Mouse (Mus musculus): ENCODE data around the gene Wtap.
"Not testable (repeated sequence)": the region's sequence is repeated elsewhere in the genome, so short reads cannot be mapped to it uniquely, and the experiment has no call there.

Gene Wtap

DNA sequence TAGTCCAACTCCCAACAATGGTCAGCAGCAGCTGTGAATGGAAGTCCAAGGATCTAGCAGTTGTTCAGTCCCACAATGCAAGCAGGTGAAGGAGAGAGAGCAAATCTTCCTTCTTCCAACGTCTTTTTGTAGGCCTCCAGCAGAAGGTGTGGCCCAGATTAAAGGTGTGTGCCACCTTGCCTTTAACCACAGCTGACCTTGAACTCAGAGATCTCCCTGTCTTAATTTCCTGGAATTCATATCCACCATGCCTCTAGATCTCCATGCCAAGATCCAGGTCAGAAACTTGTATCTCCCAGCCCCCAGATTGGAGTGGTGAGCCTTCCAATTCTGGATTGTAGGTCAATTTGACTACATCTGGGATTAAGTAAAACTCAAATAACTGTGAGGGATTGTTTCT, at the start of gene Wtap:
Wtap (minus strand) TSS at position 101 of the 400 bp plus-strand sequence.
- no peak for DNase-seq

DNA sequence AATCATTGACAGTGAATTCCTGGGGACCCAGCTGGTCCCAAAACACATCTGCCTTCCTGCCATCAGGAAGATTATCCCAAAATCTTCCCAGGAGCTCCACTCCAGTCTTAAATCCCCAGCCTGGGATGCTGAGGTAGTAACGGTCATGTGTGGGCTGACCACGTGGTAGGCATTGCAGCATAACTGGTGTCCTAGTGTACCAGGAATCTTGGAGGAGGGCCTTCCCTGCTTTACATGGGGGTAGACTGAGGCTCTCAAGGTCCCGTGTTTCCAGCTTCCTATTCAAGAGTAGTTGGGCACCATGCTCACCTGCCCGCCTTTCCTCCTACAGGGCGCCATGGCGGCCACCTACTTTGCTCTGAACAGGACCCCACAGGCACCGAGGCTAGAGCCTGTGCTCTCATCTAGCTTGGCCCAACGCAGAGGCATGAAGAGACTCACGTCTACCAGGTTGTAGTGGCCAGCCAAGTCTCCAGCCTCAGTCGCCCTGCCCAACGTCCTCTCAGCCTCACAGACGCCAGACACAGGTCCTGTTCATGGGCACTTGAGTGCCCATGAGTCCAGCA, 42.7 kb upstream of the Wtap start:
- DNase-seq, result not testable (repeated sequence)

DNA sequence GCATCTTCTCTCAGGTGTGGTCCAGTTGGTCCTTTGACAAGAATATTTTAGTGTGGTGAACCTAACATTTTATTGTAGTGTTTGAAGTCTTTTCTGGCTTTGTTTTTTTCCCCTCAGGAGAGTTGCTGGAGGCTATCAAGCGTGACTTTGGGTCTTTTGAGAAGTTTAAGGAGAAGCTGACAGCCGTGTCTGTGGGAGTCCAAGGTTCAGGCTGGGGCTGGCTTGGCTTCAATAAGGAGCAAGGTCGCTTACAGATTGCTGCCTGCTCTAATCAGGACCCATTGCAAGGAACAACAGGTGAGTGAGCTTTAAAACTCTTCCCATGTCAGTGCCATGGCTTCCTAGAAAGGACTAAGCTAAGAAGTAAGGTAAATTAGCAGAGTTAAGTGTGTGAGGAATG, 19.3 kb upstream of the Wtap start:
- DNase-seq, result no peak

DNA sequence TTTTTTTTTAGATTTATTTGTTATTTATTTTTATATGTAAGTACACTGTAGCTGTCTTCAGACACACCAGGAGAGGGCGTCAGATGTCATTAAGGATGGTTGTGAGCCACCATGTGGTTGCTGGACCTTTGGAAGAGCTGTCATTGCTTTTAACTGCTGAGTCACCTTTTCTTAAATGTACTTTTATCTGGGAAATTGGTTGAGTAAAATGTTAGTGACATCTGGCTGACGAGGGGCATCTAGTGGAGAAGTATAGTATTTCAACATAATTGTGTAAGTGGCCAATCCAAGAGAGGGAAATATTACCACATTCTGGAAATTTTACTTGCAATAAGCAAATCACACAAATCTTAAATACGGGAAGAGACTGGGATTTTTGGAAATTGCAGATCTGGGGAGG, 15.9 kb upstream of the Wtap start:
- peak; percentile 12 to 50 for DNase-seq

DNA sequence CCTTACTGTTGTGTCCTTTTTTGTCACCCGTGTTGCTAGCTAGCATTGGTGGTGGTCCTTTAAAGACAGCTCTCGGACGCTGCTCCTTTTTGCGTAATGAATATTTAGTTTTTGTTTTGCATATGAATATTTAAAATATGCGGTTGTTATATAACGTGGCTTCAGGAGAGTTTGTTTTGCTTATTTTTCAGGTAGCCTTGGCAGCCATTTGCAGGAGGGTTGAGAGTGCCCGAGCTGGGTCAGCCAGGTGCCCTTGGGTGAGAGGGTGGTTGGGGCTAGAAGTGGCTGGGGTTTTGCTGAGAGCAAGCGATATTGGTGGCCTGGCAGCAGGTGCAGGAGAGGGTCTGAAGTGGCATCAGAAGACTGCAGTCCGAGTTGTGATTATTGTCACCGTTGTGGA, 14.6 kb upstream of the Wtap start:
- peak; percentile 49 to 61 for DNase-seq

DNA sequence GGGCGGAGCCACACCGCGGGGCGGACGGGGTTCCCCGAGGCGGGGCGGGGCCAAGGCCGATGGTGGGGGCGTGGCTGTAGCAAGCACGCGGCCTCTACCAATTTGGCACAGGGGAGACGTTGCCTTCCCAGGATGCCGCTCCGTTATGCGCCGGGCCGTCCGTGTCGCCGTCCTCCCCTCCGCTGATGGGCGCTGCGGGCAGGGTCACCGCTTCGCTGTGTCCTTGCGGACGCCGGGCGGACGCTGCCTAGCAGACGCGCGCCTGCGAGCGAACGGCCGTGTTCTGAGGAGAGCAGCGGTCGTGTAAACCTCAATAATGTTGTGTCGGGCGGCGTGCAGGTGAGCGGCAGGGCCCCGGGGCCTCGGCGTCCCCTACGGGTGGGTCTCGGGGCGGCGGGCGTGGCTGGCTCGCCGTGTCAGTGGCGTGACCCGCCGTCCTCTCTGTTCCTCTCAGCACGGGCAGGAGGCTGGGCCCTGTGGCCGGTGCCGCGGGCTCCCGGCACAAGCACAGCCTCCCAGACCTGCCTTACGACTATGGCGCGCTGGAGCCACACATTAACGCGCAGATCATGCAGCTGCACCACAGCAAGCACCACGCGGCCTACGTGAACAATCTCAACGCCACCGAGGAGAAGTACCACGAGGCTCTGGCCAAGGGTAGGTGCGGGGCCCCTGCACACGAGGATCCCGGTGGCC, 13.9 kb upstream of the Wtap start:
- peak; percentile 99 for DNase-seq

DNA sequence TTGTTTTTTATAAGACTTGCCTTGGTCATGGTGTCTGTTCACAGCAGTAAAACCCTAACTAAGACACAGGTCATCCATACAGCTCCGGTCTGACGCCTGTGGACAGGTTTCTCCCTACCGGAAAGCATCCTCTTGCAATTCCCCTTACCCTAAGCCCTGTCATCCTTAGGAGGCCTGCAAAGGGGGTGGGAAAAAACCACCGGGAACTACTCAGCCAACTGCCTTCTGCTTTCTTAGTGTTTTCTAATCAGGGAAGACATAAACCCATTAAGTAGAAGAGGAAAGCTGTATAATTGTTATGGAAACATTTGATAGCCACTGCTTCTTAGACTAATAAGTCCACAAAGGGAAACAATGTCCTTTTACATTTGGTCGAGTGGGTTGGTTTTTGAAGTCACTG, 13.0 kb upstream of the Wtap start:
- no peak for DNase-seq

DNA sequence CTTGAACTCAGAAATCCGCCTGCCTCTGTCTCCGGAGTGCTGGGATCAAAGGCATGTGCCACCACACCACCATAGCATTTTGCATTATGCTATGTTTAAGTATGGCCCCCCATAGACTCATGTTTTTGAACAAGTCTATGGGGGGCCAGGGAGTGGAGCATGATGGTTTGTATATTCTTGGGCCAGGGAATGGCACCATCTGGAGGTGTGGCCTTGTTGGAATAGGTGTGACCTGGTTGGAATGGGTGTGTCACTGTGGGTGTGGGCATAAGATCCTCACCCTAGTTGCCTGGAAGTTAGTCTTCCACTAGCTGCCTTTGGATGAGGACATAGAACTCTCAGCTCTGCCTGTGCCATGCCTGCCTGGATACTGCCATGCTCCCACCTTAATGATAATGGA, 12.6 kb upstream of the Wtap start, which contains the start of gene Sod2:
Sod2 (plus strand) TSS at position 301 of the 400 bp plus-strand sequence.
- DNase-seq, result not testable (repeated sequence)

DNA sequence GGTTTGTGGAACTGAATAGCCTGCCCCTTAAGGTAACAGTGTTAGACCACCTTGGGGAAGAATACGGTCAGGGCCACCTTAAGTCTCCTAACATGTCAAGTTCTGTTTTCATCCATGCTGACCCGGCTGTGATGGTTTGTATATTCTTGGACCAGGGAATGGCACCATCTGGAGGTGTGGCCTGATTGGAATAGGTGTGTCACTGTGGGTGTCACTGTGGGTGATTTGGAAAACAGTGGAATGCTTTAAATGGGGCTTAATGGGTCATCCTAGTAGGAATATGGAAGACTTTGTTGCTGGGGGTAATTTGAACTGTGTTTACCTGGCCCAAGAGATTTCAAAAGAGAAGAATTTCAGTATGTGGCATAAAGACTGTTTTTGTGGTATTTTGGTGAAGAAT, 10.5 kb upstream of the Wtap start:
- not testable (repeated sequence) for DNase-seq

DNA sequence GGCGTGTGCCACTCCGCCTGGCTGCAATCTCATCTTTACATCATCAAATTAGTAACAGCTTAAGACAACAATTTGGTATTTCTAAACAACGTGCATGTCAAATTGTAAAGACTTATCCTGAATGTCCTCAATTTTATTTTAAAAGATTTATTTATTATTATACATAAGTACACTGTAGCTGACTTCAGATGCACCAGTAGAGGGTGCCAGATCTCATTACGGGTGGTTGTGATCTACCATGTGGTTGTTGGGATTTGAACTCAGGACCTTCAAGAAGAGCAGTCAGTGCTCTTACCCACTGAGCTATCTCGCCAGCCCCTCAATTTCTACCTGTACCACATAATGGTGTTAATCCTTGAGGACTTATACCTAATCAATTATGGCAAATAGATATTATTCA, 8.3 kb upstream of the Wtap start:
- DNase-seq, result not testable (repeated sequence)

DNA sequence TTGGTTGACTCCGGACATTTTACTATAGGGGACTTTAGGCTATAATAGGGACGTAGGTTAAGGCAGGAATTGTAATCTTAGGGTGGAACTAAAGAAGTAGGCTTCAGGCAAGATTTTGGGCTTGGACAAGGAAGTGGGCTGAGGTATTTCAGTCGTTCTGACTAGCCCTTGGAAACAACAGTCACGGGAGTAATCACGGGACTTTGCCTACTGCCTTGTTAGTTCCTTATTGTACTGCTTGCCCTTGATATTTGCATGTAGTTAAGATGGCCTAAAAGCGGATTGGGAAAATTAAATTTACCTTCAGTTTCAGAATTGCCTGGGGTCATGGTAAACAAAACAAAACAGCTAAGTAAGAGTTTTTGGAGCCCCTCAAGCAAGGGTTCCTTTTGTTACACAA, 5.1 kb upstream of the Wtap start:
- no peak for DNase-seq

DNA sequence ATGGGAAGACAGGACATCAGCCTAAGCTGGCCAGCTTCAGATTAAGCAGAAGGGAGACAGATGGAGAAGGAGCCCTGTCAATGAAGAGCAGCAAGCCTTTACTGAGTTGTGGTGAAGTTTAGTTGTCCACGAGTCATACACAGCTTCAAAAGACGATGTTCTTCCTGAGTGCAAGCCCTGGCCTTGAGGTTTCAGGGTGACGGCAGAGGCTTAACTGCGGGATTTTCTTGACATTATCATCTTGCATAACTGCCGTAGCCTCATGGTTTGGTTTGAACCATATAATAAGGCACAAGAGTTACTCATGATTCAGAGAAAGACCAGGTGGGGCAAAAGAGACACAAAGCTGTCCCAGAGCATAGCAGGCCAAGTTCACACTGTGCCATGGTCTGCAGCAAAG, 3.9 kb upstream of the Wtap start:
- no peak for DNase-seq

DNA sequence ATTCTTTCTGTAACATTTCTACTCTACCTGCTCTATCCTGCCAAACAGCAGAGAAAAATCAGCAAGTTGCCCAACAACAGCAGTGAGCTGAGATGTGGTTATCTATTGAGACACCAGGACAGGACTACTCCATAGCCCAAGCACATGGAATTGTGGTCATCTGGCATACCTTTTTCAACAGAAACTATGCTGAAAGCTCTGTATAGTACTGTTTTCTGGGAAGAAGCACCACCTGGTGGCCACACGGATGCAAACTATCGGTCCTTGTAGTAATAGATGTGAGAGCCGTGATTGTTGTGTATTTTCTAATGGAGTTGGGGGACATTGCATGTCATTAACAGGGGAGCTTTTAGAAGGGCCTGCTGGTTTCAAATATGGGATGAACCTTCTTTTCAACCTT, 2.4 kb upstream of the Wtap start:
- peak; percentile 56 to 65 for DNase-seq

DNA sequence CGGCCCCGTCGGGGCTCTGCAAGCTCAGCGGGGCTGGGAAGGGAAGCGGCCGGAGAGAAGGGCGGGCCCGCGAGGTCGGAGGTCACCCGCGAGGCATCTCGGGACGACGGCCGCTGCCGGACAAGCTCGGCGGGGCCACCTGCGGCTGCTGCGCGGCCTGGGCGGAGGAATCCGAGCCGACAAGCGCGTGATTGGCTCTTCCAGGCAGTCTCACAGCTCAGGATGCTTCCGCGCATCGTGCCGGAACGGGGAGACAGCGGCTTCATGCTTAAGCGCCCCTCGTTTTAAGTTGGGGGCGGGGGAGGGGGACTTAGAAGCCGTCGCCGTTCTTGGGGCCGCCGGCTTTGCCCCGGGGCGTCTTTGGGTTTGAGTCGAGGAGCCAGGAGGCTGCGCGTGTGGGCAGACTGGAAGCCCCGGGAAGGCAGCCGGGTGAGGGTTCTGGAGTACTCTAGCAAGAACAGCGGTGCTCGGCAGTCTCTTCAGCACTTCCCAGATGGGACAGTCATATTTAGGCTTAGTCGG, 1.4 kb downstream of the Wtap start:
- peak; percentile 95 to 97 for DNase-seq

DNA sequence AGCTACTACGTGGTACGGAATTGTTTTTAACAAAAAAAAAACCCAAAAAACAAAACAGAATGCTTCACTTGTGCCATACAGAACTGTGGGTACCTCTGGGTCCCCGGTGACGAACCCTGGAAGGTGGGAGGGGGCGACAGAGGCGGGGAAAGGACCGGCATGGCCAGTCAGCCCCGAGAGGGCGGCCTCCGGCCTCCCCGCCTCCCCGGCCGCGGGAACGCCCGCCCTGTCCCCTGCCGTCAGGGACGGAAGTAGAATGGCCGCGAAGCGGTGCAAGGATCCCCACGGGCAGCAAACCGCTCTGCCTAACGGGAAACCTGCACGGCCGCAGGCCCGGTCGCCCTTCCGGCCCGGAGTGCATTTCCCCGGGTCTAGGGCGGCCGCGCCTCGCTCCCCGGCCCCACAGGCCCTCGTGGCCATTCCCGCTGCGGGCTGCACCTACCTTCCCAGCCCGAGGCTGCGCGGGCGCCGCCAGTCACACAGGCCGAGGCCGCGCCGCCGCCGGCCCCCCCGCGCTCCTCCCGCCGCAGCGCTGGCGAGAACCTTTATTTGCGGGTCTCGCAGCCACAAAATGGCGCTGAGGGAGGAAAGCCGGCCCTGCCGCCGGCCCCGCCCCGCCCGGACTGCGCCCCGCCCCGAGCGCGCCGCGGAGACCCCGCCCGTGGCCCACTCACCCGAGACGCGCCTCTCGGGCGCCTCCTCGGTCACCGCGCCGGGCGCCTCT, 2.2 kb downstream of the Wtap start:
- DNase-seq, result peak; percentile 87 to 90

DNA sequence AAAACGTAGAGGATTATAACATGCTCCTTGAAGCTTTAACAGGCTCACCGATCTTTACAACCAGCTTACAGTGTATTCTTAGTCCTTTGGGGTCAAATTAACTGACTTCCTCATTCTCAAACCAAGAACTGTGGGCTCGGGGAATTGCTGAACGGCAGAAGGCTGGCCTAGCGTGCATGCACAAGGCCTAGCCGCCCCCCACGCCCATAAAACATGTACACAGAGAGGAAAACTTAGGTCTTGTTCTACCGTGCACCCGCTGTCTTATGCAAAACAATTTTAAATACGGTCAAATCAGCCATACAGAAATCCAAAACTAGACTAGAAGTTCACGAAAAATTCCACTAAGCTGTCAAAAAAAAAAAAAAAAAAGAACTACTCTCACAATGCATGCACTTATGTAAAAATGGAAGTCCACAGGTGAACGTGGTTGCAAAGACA, 2.8 kb downstream of the Wtap start:
- DNase-seq, result peak; percentile 30 to 32

DNA sequence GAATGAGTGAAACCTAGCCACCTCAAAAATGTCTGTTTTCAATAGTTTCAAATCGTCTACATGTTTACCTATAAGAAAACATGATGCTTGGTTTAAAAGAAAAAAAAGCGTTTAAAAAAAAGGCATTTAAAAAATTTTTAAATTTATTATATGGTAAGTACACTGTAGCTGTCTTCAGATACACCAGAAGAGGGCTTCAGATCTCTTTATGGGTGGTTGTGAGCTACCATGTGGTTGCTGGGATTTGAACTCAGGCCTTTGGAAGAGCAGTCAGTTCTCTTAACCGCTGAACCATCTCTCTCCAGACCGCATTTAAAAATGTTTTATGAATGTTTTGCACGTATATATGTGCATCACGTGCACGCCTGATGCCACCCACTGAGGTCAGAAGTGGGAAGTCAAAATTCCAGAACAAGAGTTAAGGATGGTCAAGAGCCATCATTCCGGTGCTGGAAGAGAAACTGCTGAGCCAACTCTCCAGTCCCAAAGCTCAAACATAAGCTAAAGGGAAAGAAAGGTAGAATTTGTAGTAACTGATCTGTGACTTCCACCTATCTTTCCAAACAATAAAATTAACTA, 3.3 kb downstream of the Wtap start:
- no peak for DNase-seq

DNA sequence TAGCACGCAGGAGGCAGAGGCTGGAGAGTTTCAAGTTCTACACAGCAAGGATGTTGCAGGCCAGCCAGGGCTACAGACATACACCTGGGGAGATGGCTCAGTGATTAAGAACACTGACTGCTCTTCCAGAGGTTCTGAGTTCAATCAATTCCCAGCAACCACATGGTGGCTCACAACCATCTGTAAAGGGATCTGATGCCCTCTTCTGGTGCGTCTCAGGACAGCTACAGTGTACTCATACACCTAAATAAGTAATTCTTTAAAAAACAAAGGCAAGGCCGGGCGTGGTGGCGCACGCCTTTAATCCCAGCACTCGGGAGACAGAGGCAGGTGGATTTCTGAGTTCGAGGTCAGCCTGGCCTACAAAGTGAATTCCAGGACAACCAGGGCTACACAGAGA, 5.9 kb downstream of the Wtap start:
- DNase-seq, result not testable (repeated sequence)

DNA sequence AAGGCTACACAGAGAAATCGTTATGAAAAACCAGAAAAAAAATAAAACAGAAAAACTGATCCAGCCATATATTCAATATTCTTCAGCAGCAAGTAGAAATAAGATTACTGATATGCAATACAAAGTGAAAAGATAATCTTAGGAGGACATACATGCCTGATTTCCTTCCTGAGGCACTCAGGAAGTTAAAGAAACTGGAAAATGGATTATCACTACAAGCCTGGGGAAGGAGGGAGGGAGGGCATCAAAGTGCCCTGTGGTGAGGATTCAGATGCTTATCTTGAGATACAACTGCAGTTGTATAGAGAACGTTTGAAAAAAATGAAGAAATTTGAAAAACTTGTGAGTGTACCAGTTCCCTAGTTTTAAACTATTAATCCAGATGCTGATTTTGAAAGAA, 10.0 kb downstream of the Wtap start:
- no peak for DNase-seq

DNA sequence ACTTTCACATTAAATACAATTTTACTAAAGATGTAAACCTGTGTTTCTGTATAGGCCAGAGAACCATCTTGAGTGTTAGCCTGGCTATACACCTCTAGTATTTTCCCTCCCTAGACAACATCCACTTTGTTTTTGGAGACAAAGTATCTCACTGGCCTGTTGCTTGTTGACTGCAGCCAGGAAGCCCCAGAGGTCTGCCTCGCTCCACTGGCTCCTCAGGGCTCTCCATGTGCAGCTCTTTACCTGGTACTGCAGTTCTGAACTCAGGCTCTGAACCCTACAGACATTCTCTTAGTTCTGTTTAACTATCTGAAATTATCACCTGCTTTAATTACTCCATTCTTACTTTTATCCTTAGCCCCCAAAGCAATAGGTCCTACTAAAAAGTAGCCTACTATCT, 15.4 kb downstream of the Wtap start:
- no peak for DNase-seq

DNA sequence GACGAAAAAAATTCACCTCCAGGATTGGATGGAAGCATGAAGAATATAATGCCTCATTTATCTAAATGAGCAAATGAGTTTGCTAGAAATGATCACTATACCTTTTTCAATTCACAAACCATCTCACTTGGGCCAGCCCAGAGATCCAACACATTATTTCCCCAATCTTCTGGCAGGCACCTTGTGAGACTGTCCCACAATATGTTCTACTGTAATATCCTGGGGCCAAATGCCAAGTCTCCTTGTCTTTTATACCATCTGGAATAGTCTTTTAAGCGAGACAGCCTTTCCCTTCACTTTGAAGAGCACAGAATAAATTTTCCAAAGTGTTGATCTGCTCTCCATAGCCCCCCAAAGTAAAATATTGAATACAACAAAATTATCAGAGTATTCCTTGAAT, 20.1 kb downstream of the Wtap start:
- no peak for DNase-seq

DNA sequence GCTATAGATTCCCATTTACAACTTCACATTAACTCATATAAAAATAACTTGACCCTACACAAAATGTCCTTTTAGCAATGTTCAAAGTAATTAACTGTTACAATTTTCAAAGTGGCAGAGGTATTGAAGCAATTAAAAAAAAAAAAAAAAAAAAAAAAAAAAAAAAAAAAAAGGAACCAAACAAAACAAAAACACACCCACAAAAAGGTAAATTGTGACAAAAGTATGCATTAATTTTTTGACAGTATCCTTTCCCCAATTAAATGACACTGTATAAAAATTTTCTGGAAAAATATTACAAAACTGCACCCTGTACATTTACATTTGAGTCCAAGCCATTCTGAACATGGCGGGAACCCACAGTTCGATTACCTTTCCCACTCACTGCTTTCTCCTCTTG, 26.8 kb downstream of the Wtap start:
- no peak for DNase-seq

DNA sequence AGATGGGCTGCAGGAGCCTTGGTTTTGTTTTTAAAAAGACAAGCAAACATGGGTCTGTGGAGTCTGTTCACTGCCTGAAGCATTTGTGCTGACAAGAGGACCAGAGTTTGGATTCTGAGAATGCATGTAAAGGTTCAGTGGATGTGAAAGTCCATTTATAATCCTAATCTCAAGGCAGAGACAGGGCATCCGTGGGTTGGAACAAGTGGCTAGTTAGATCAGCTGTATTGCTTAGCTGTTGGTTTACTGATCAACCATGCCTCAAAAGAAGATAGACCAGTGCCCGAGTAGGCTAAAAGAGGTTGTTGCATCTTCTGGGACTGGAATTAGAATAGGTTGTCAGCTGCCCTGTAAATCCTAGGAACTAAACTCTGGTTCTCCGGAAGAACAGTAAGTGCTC, 30.5 kb downstream of the Wtap start:
- no peak for DNase-seq
